Mouse (Mus musculus) lung, embryonic 16.5 days (tissue): Measurements from ENCODE around the gene Rxrb. TPM values are rescaled to one million over a fixed set of nuclear protein-coding genes. Genes with fewer than 3 reads are reported as not detected.

Source experiments
- ATAC-seq: fragments of 200-750 bp; cut with Nextera tagmentation; 2 replicates; pipeline ENCODE4 v1.8.0; 2017; ENCODE audit warnings: low read depth, mild to moderate bottlenecking, moderate library complexity
- H3K27ac ChIP-seq: fragments of 300-500 bp; sonication (generic); 2 replicates; pipeline ENCODE4 v1.5.1; 2014; ENCODE audit warnings: mild to moderate bottlenecking, control low read depth, low read length
- H3K27me3 ChIP-seq: fragments of 300-500 bp; sonication (generic); 2 replicates; pipeline ENCODE4 v1.6.1; 2014; ENCODE audit warnings: low read depth, low read length, mixed read lengths; ENCODE audit not compliant: control insufficient read depth, insufficient read depth
- H3K36me3 ChIP-seq: fragments of 300-500 bp; sonication (generic); 2 replicates; pipeline ENCODE4 v1.6.1; 2014; ENCODE audit warnings: low read length; ENCODE audit not compliant: control insufficient read depth, insufficient read depth
- H3K4me1 ChIP-seq: fragments of 300-500 bp; sonication (generic); replicated peaks from 2 replicates; pipeline ENCODE4 v1.6.1; 2014; ENCODE audit warnings: low read length, mixed read lengths; ENCODE audit not compliant: control insufficient read depth, insufficient read depth
- H3K4me2 ChIP-seq: fragments of 300-500 bp; sonication (generic); 2 replicates; pipeline ENCODE4 v1.6.1; 2014; ENCODE audit warnings: low read depth, low read length, control low read depth
- H3K4me3 ChIP-seq: fragments of 300-500 bp; sonication (generic); 2 replicates; pipeline ENCODE4 v1.5.1; 2014; ENCODE audit warnings: mild to moderate bottlenecking, low read length, control low read depth
- H3K9ac ChIP-seq: fragments of 300-500 bp; sonication (generic); 2 replicates; pipeline ENCODE4 v1.6.1; 2014; ENCODE audit warnings: low read length, control low read depth
- H3K9me3 ChIP-seq: fragments of 300-500 bp; sonication (generic); 2 replicates; pipeline ENCODE4 v1.6.1; 2016; ENCODE audit warnings: low read length; ENCODE audit not compliant: control insufficient read depth
- WGBS: fragments of 180-500 bp; shearing (Covaris S2); extraction: QIAGEN DNeasy Blood & Tissue Kit; methylation state at CpG from one replicate; pipeline ENCODE4 v1.1.7; 2014; 5-methylcytosine and 5-hydroxymethylcytosine counted together
- microRNA counts: library from miRNA; unstranded; fragments of <30 nt; microRNA quantifications from one replicate; lab custom pipeline; 2016
- microRNA-seq: library from miRNA; unstranded; fragments of <30 nt; microRNA quantifications from one replicate; pipeline ENCODE4, GENCODE M21; 2016
- polyA plus RNA-seq: library from polyadenylated mRNA; unstranded; fragments of >200 nt; fragmentation: Nextera tagmentation; extraction: Ambion mirVana; gene quantifications from 2 replicates; pipeline ENCODE4 v1.2.1, GENCODE M21; 2015

The Rxrb gene
- polyA plus RNA-seq, 1 experiment from 2014 or later = 49.6 TPM

DNA sequence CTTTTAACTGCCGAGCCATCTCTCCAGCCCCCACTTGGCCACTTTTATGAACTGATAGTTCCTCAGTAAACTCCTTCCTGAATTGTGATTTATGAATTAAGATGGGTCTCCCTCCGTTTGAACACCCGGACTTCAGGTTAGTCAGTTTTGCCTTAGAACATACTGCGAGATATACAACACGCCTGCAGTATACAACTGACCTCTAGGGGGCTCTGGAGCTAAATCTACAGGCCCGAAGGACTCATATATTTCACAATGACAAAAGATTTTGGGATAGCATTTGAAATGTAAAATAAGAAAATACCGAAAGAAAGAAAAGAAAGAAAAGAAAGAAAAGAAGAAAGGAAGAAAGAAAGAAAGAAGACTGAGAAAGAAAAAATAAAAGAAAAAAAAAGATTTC is 43.7 kb downstream of the Rxrb start:
- H3K9me3 ChIP-seq = no peaks in the 10 kb centered on the region
- WGBS = 39% methylated on average over 7 of the region's 7 CpGs
- H3K27me3 ChIP-seq = peaks cover 16% of the 10 kb centered on the region
- H3K36me3 ChIP-seq = no peaks in the 10 kb centered on the region
- no peak overlapping the region for H3K9ac ChIP-seq
- no peak overlapping the region for H3K4me3 ChIP-seq
- H3K4me2 ChIP-seq = no peak overlapping the region
- H3K4me1 ChIP-seq = no peaks in the 10 kb centered on the region; the same call in 1 of the 2 replicates
- ATAC-seq = no peak
- no peak overlapping the region for H3K27ac ChIP-seq

DNA sequence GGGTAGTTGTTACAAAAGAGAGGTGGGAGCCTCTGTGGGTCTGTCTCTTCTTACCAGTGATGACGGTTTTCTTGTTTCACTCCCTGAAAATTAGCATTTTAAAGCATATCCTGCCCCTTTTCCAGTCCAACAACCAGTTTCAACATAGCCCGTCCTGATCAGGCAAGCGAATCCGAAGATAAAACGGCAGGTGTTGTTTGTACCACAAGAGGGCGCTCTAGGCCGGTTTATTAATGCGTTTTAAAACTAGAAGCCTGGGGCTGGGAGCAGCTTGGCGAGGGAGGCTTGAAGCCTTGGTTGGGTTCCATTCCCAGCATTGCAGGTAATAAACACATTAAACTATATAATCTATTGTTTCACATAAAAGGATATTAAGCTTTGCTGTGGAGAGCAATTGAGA is 45.9 kb downstream of the Rxrb start:
- no peaks in the 10 kb centered on the region for H3K36me3 ChIP-seq
- H3K4me1 ChIP-seq = no peaks in the 10 kb centered on the region; the same call in 1 of the 2 replicates
- H3K9ac ChIP-seq = no peak overlapping the region
- no peak for ATAC-seq
- H3K4me2 ChIP-seq = no peak overlapping the region
- H3K27me3 ChIP-seq = peaks cover 16% of the 10 kb centered on the region
- H3K9me3 ChIP-seq = peaks cover 3% of the 10 kb centered on the region; the same call in 1 of the 2 replicates
- H3K27ac ChIP-seq = no peak overlapping the region
- H3K4me3 ChIP-seq = no peak overlapping the region
- under 1% methylated on average over 9 of the region's 9 CpGs for WGBS

DNA sequence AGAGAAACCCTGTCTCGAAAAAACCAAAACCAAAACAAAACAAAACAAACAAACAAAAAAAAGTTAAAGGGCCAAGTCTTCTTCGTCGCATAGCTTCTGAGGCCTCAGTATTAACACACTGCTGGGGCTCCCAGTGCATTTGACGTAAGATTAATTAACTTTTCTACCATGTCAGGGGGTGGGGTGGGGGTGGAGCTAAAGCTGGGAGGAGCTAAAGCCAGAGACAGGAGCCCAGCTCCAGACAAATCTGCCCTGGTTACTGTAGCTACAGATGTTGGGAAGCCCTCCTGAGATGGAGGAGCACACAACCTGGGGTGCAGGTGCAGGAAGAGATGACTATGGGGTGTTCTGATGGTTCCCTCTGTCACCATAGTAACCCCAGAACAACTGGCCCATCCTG is 46.5 kb downstream of the Rxrb start:
- Histone ChIP-seq H3K9ac (no peak overlapping the region), H3K9me3 (peaks cover 3% of the 10 kb centered on the region; the same call in 1 of the 2 replicates), H3K27me3 (peaks cover 16% of the 10 kb centered on the region), H3K27ac (no peak overlapping the region), H3K4me2 (no peak overlapping the region), H3K36me3 (no peaks in the 10 kb centered on the region), H3K4me3 (no peak overlapping the region), H3K4me1 (no peaks in the 10 kb centered on the region; the same call in 1 of the 2 replicates)
- ATAC-seq = no peak
- 55% methylated on average over 4 of the region's 4 CpGs for WGBS

DNA sequence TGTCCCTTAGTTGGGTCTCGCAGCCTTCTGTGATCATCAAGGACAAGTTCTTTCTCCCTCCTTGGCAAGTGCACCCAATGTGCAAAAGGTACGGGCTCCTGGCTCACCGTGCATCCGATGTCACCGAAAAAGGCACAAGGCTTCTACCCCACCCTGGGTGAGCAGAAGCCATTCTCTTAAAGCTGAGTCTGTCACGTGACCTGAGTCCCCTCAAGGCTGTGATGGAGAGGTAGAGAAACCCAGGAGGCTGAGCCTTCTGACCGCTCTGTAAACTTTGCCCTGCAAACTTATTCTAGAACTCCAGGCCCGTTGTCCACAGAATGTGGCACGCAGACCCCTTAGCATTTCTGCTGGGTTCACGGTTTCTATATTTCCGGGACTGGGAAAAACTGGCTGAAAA is 47.4 kb downstream of the Rxrb start:
- Histone ChIP-seq H3K36me3 (no peaks in the 10 kb centered on the region), H3K4me3 (no peak overlapping the region), H3K27me3 (peaks cover 16% of the 10 kb centered on the region), H3K9me3 (peaks cover 3% of the 10 kb centered on the region; the same call in 1 of the 2 replicates), H3K4me2 (no peak overlapping the region), H3K4me1 (no peaks in the 10 kb centered on the region; the same call in 1 of the 2 replicates), H3K27ac (no peak overlapping the region), H3K9ac (no peak overlapping the region)
- ATAC-seq = no peak
- 81% methylated on average over 11 of the region's 11 CpGs for WGBS

DNA sequence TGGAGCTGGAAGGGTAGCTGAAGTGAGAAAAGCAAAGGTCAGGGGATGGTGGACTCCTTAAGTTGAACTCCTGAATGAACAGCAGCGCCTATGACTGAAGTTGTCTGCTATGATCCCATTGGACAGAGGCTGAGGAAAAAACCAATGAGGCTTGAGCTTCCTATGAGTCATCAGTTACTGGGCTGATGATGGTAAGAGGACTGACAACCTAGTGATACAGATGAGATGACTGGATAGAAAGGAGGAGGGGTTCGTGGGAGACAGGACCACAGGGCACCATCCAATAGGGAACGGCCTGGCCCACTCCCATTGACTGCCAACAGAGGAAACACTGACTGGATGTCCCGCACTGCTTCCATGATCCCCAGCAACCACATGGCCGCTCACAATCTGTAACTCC is 48.0 kb downstream of the Rxrb start:
- Histone ChIP-seq H3K9ac (no peak overlapping the region), H3K36me3 (no peaks in the 10 kb centered on the region), H3K4me2 (no peak overlapping the region), H3K4me3 (no peak overlapping the region), H3K27ac (no peak overlapping the region), H3K9me3 (peaks cover 3% of the 10 kb centered on the region; the same call in 1 of the 2 replicates), H3K27me3 (peaks cover 16% of the 10 kb centered on the region), H3K4me1 (no peaks in the 10 kb centered on the region; the same call in 1 of the 2 replicates)
- ATAC-seq = peak; percentile 59; the same call in 1 of the 2 replicates
- 23% methylated on average over 5 of the region's 5 CpGs for WGBS

DNA sequence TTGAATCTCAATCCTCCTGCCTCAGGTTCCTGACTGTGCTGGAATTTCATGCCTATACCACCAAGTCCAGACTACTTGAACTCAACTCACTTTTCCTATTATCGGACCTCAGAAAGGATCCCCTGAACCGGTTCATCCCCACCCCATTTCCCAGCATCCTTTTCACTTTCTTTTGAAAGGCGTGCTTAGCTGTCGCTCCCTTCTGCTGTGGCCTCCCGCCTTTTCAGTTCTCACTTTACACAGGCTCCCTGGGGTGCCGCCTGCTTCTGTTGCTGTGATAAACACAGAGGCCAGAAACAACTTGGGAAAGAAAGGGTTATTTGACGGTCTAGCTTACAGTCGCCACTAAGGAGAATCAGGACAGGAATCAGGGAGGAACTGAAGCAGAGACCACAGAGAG is 51.5 kb downstream of the Rxrb start:
- Histone ChIP-seq H3K27me3 (no peaks in the 10 kb centered on the region), H3K27ac (no peak overlapping the region), H3K4me1 (no peaks in the 10 kb centered on the region), H3K9me3 (peaks cover 3% of the 10 kb centered on the region; the same call in 1 of the 2 replicates), H3K4me2 (no peak overlapping the region), H3K9ac (no peak overlapping the region), H3K36me3 (no peaks in the 10 kb centered on the region), H3K4me3 (no peak overlapping the region)
- WGBS = 12% methylated on average over 8 of the region's 8 CpGs
- no peak for ATAC-seq

DNA sequence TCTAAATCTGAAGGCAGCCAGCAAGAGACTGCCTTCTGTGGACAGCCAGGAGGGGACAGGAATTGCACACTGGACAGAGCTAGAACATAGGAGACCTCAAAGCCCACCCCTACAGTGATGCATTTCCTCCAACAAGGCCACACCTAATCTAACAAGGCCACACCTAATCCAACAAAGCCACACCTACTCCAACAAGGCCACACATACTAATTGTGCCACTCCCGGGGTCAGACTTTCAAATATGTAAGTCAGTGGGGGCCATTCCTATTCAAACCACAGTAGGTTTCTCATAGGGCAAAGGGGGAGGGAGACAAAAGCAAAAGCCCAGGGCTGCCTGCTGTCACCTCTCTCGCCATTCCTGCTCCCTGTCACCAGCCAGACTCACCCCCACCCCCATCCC is 55.8 kb downstream of the Rxrb start:
- Histone ChIP-seq H3K27ac (no peak overlapping the region), H3K4me1 (no peaks in the 10 kb centered on the region), H3K27me3 (no peaks in the 10 kb centered on the region), H3K9ac (no peak overlapping the region), H3K9me3 (no peaks in the 10 kb centered on the region), H3K4me2 (no peak overlapping the region), H3K4me3 (no peak overlapping the region), H3K36me3 (no peaks in the 10 kb centered on the region)
- WGBS = 50% methylated on average over 2 of the region's 2 CpGs
- 0 out of 2 replicates have a peak, but pooled peaks have one; percentile 15 for ATAC-seq

MicroRNA genes within 50 kb of the gene (microRNA counts, 519-probe panel; counts per million panel counts)
- microRNA mmu-miR-219 (lab: Ali Mortazavi, UCI) = 1,613 counts per million, percentile 23 among the panel's probes with 10 or more counts

Small RNA genes within 50 kb of the gene (microRNA-seq; reads per million reads assigned to microRNA genes)
- gene Mir219a-1 (not detected), gene Mir219c (not detected)

Other genes with a start within 250 kb of the Rxrb start
- gene Angptl4, start 250.0 kb upstream of the Rxrb start, polyA plus RNA-seq = 46.1 and 48.3 TPM in 2 replicates
- gene Kank3, start 221.3 kb upstream of the Rxrb start, polyA plus RNA-seq = 78.8 and 89.6 TPM in 2 replicates
- 929 and 1,039 TPM in 2 replicates for gene Rps28, start 207.2 kb upstream of the Rxrb start, polyA plus RNA-seq
- gene Ndufa7, start 207.2 kb upstream of the Rxrb start, polyA plus RNA-seq = 482 and 489 TPM in 2 replicates
- gene Cd320, start 188.7 kb upstream of the Rxrb start, polyA plus RNA-seq = 63.4 and 67.1 TPM in 2 replicates
- gene Gm7029, start 158.0 kb upstream of the Rxrb start, polyA plus RNA-seq = not detected in 2 replicates
- gene Kifc1, start 141.2 kb upstream of the Rxrb start, polyA plus RNA-seq = 8.8 and 9.6 TPM in 2 replicates
- gene Platr17, start 126.7 kb upstream of the Rxrb start, polyA plus RNA-seq = 0.26 TPM in 1 of 2 replicates, not detected in the other
- gene Daxx, start 122.4 kb upstream of the Rxrb start, polyA plus RNA-seq = 44.1 and 50.6 TPM in 2 replicates
- 57.7 and 70.8 TPM in 2 replicates for gene Tapbp, start 115.9 kb upstream of the Rxrb start, polyA plus RNA-seq
- gene Zbtb22, start 115.9 kb upstream of the Rxrb start, polyA plus RNA-seq = 17.8 and 18.7 TPM in 2 replicates
- gene Rgl2, start 102.3 kb upstream of the Rxrb start, polyA plus RNA-seq = 49.5 and 51.7 TPM in 2 replicates
- gene Pfdn6, start 91.5 kb upstream of the Rxrb start, polyA plus RNA-seq = 143 and 151 TPM in 2 replicates
- gene Wdr46, start 91.2 kb upstream of the Rxrb start, polyA plus RNA-seq = 20.2 and 20.6 TPM in 2 replicates
- gene B3galt4, start 80.3 kb upstream of the Rxrb start, polyA plus RNA-seq = 5.5 and 5.6 TPM in 2 replicates
- 49.4 and 50.5 TPM in 2 replicates for gene Vps52, start 76.0 kb upstream of the Rxrb start, polyA plus RNA-seq
- gene Rps18, start 75.8 kb upstream of the Rxrb start, polyA plus RNA-seq = 1,739 and 1,825 TPM in 2 replicates
- 55.5 and 83.8 TPM in 2 replicates for gene H2-K1, start 31.5 kb upstream of the Rxrb start, polyA plus RNA-seq
- 15.0 and 15.2 TPM in 2 replicates for gene Ring1, start 7.1 kb upstream of the Rxrb start, polyA plus RNA-seq
- gene H2-Ke6, start 3.8 kb upstream of the Rxrb start, polyA plus RNA-seq = 40.9 and 41.6 TPM in 2 replicates
- gene Slc39a7, start 130 bp upstream of the Rxrb start, polyA plus RNA-seq = 188 and 191 TPM in 2 replicates
- 2.6 and 3.7 TPM in 2 replicates for gene Col11a2, start 7.6 kb downstream of the Rxrb start, polyA plus RNA-seq
- gene H2-Oa, start 60.5 kb downstream of the Rxrb start, polyA plus RNA-seq = 0.23 and 1.0 TPM in 2 replicates
- 11.8 and 12.7 TPM in 2 replicates for gene H2-DMa, start 87.7 kb downstream of the Rxrb start, polyA plus RNA-seq
- 97.8 and 100 TPM in 2 replicates for gene Brd2, start 90.8 kb downstream of the Rxrb start, polyA plus RNA-seq
- 1.6 and 2.1 TPM in 2 replicates for gene H2-DMb2, start 111.5 kb downstream of the Rxrb start, polyA plus RNA-seq
- gene H2-DMb1, start 121.3 kb downstream of the Rxrb start, polyA plus RNA-seq = 3.7 and 6.2 TPM in 2 replicates
- 7.2 and 9.7 TPM in 2 replicates for gene Tap1, start 155.7 kb downstream of the Rxrb start, polyA plus RNA-seq
- 8.8 and 12.8 TPM in 2 replicates for gene Psmb9, start 156.0 kb downstream of the Rxrb start, polyA plus RNA-seq
- gene Psmb8, start 165.9 kb downstream of the Rxrb start, polyA plus RNA-seq = 21.4 and 37.2 TPM in 2 replicates
- 12.2 and 18.1 TPM in 2 replicates for gene Tap2, start 171.7 kb downstream of the Rxrb start, polyA plus RNA-seq
- 0.35 and 0.53 TPM in 2 replicates for gene H2-Ob, start 207.1 kb downstream of the Rxrb start, polyA plus RNA-seq
- gene H2-Ab1, start 225.9 kb downstream of the Rxrb start, polyA plus RNA-seq = 15.1 and 36.2 TPM in 2 replicates